Mouse (Mus musculus) forebrain, embryonic 12.5 days (tissue): Measurements from ENCODE around the gene Cldn15. TPM values are rescaled to one million over a fixed set of nuclear protein-coding genes. Genes with fewer than 3 reads are reported as not detected.
A peak's percentile ranks its signal among the peaks of the same experiment; 100 is the strongest.

Source experiments
- ATAC-seq: fragments of 200-750 bp; cut with Nextera tagmentation; 2 replicates; pipeline ENCODE4 v1.8.0; 2017; ENCODE audit warnings: moderate TSS enrichment; ENCODE audit not compliant: low FRiP score
- H3K27ac ChIP-seq: fragments of 300-500 bp; sonication (generic); 2 replicates; pipeline ENCODE4 v1.5.1; 2016; ENCODE audit warnings: mild to moderate bottlenecking
- H3K27me3 ChIP-seq: fragments of 300-500 bp; sonication (generic); 2 replicates; pipeline ENCODE4 v1.6.1; 2016; ENCODE audit warnings: mild to moderate bottlenecking
- H3K36me3 ChIP-seq: fragments of 300-500 bp; sonication (generic); replicated peaks from 2 replicates; pipeline ENCODE4 v1.6.1; 2016; ENCODE audit warnings: mild to moderate bottlenecking
- H3K4me1 ChIP-seq: fragments of 300-500 bp; sonication (generic); 2 replicates; pipeline ENCODE4 v1.6.1; 2016
- H3K4me2 ChIP-seq: fragments of 300-500 bp; sonication (generic); 2 replicates; pipeline ENCODE4 v1.6.1; 2016; ENCODE audit warnings: mild to moderate bottlenecking, moderate library complexity
- H3K4me3 ChIP-seq: fragments of 300-500 bp; sonication (generic); replicated peaks from 2 replicates; pipeline ENCODE4 v1.5.1; 2016; ENCODE audit warnings: mild to moderate bottlenecking
- H3K9ac ChIP-seq: fragments of 300-500 bp; sonication (generic); 2 replicates; pipeline ENCODE4 v1.6.1; 2016; ENCODE audit warnings: mild to moderate bottlenecking
- H3K9me3 ChIP-seq: fragments of 300-500 bp; sonication (generic); 2 replicates; pipeline ENCODE4 v1.6.1; 2016
- WGBS: fragments of 180-500 bp; shearing (Covaris S2); methylation state at CpG from one replicate; pipeline ENCODE4 v1.1.7; 2016; 5-methylcytosine and 5-hydroxymethylcytosine counted together
- polyA plus RNA-seq: library from polyadenylated mRNA; unstranded; fragments of >200 nt; fragmentation: Nextera tagmentation; extraction: Ambion mirVana; gene quantifications from 2 replicates; pipeline ENCODE4 v1.2.1, GENCODE M21; 2016

The Cldn15 gene
- polyA plus RNA-seq, result 0.27 and 0.50 TPM in 2 replicates

DNA sequence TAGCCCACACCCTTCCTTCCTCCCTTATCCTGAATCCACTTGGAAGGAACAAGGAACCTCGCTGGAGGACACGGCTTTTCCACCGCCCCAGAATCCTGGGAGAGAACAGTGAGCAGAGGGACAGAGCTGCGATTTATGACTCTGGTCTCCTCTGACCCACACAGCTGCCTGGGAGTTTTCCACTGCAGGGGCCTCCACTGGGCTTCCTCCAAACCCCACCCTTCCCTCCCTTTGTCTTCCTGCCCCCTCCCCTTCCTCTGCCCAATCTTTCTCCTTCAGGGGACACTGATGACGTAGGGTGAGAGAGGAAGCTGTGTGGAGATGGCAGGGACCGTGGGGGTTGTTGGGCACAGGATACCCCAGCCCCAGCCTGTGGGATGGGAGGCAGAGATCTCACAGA, at the start of gene Cldn15:
Cldn15 (plus strand) TSS at position 286 of the 400 bp plus-strand sequence.
- ATAC-seq, result no peak
- H3K9ac ChIP-seq, result no peak within 1 kb of the TSS
- no peak within 1 kb of the TSS for H3K4me3 ChIP-seq
- H3K4me1 ChIP-seq, result peaks cover 11% of the 10 kb centered on the region
- H3K4me2 ChIP-seq, result no peak within 1 kb of the TSS
- no peak within 1 kb of the TSS for H3K27ac ChIP-seq
- peaks cover 52% of the 10 kb centered on the region for H3K36me3 ChIP-seq
- H3K27me3 ChIP-seq, result no peaks in the 10 kb centered on the region
- WGBS, result 83% methylated on average over 6 of the region's 6 CpGs
- H3K9me3 ChIP-seq, result no peaks in the 10 kb centered on the region

DNA sequence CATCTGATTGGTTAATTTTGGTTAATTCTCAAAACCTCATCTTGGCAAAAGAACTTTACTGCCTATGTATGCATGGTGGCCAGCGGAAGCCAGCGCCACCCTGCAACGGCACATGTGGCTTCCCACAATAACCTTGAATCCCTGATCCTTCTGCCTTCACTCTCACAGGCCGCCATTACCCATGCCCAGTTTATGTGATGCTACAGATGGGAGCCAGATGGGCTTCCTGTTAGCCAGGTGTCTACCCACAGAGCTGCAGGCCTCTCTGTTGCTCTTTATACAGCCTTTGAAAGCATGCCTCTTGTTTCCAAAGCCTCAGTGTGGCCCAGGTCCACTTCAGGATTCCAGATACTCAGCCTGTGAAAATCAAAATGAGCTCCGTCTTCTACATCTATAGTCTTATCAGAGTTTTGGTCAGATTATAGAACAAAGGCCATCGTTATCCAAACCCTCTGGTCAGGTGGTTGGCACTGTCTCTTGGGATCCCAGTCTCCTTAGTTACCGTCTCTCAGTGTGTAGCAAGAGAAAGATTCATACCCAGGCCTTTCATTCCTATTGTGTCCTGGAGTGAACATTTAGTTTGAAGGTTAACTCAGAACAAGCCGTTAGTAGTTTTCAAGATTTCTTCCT, 48.7 kb upstream of the Cldn15 start:
- H3K4me2 ChIP-seq, result no peak overlapping the region
- WGBS, result 96% methylated on average over 8 of the region's 8 CpGs
- H3K9me3 ChIP-seq, result no peaks in the 10 kb centered on the region
- H3K27ac ChIP-seq, result no peak overlapping the region
- no peaks in the 10 kb centered on the region for H3K27me3 ChIP-seq
- no peak overlapping the region for H3K4me3 ChIP-seq
- H3K4me1 ChIP-seq, result peaks cover 7% of the 10 kb centered on the region
- peaks cover 17% of the 10 kb centered on the region for H3K36me3 ChIP-seq
- H3K9ac ChIP-seq, result no peak overlapping the region
- ATAC-seq, result no peak

DNA sequence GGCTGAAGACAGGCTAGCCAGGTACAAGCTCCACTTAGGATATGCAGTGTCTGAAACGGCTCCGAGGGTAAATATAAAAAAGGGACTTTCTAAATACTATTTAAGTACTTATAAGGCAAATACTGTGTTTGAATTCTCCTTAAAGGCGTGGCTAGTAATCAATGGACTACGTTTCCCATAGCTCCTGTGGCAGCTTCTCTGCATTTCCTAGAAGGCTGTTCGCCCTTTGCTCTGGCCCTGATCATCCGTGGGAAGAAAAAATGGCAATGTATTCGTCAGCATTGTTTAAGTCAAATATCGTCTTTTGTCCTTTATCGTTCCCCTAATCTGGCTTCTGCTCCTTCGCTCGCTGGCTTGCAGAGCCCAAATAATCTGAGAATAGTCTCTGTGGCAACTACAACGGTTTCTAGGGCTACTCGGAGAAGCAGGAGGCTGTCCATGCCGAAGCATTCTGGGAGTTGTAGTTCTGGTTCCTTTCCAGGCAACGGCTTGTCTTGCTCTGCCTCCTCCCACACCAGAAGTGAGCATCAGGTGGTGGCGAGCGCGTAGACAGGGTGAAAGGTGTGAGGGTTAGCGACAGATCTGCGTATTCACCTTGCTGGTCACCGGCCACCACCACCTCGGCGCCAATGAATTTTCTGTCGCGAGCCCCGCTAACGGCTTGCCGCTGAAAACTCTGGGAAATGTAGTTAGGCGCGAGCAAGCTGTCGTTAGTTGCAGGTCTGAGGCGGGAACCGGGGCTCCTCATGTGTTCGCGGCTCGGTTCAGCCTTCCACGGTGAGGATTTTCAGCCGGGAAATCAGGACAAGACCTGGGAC, 47.6 kb upstream of the Cldn15 start:
- Histone ChIP-seq H3K27ac (peak overlapping the region; percentile 42; the same call in 1 of the 2 replicates), H3K4me2 (peak overlapping the region; percentile 86), H3K9me3 (no peaks in the 10 kb centered on the region), H3K4me1 (peaks cover 7% of the 10 kb centered on the region), H3K4me3 (peak overlapping the region; percentile 59), H3K9ac (peak overlapping the region; percentile 71), H3K27me3 (no peaks in the 10 kb centered on the region), H3K36me3 (peaks cover 6% of the 10 kb centered on the region)
- peak; percentile 89 for ATAC-seq
- WGBS, result 3% methylated on average over 38 of the region's 38 CpGs

DNA sequence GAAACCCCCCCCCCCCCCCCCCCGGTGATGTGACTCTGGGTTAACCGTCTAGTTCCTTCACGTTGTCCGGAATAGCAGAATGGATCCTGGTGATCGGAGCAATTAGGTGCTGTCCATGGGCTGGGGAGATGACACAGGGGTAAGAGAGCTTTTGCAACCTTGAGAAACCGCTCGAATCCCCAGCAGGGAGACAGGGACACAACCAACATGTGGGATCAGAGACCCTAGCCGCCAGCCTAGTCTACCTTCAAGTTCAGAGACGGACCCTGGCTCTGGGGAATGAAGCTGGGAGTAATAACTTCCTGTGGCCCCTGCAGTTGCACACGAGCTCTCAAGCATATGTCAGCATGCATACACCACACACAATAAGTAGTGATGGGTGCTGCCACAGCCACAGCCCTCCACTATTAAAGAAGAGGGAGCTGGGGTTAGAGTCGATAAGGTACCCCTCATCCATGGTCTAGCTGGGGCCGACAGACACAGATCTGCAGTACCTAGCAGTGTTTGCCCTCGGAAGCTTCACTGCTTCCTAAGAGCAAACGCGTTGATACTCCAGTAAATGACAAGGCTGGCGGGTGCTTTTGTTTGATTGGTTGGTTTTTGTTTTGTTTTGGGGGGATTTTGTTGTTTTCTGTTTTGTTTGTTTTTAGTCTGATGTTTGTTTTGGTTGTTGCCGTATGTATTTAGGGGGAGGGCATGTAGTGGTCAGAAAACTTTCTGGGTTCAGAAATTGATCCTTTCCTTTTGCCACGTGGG, 46.7 kb upstream of the Cldn15 start:
- 23% methylated on average over 18 of the region's 18 CpGs for whole genome bisulfite sequencing
- Histone ChIP-seq H3K4me1 (peaks cover 7% of the 10 kb centered on the region), H3K27ac (no peak overlapping the region), H3K9me3 (no peaks in the 10 kb centered on the region), H3K9ac (peak overlapping the region; percentile 71), H3K4me2 (peak overlapping the region; percentile 86), H3K36me3 (peaks cover under 1% of the 10 kb centered on the region; the same call in 1 of the 2 replicates), H3K4me3 (peak overlapping the region; percentile 59), H3K27me3 (no peaks in the 10 kb centered on the region)
- peak; percentile 37; the same call in 1 of the 2 replicates for ATAC-seq

DNA sequence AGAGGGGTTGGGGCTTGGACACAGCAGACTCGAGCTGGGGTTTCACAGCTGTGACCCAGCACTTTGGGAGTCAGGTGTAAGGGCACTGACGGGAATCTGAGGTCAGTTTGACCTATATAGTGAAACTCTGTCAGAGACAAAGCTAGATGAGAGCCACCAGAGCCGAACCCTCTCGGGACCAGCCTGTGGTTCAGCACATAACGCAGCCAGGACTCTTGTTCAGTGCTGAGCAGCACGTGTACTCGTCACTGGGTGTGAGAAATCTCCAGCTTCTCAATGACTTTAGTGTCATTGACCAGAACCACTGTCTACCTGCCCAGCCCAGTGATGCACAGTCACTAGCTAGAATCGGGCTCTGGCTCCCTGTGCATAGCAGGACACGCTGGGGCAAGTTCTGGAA, 43.6 kb upstream of the Cldn15 start:
- H3K4me1 ChIP-seq, result peaks cover 7% of the 10 kb centered on the region
- 89% methylated on average over 9 of the region's 9 CpGs for WGBS
- H3K4me3 ChIP-seq, result no peak overlapping the region
- no peak for ATAC-seq
- no peak overlapping the region for H3K9ac ChIP-seq
- no peak overlapping the region for H3K4me2 ChIP-seq
- no peak overlapping the region for H3K27ac ChIP-seq
- H3K36me3 ChIP-seq, result no peaks in the 10 kb centered on the region
- no peaks in the 10 kb centered on the region for H3K9me3 ChIP-seq
- H3K27me3 ChIP-seq, result no peaks in the 10 kb centered on the region

DNA sequence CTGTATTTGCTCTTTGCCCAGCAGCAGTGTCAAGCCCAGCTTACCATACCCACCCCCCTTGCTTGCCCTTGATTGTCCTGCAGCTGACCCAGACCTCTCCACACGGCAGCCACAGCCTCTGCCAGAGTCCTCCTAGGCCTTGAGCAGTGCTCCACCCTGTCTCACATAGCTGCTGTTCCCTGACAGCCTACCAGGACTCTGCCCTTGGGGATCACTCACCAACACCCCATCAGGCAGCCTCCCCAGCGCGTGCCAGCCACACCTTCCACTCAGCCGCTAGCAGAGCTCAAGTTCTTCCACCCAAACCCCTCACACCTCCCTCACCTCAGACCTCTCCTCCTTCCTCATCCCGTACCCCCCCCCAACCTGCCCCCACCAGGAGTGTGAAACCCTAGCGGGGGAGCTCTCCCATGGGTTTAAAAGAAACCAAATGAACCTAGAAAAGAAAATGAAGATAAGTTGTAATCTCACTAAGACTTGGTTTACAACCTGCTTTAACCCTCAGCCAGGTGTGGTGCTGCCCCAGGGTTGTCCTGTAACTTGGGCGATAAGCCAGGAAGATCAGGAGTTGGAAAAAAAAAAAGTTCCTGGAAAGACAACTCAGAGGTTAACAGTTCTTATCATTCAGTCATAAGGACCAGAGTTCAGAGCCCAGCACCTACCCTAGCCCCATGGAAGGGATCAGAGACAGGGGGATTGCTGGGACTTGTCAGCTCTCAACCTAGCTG, 42.5 kb upstream of the Cldn15 start:
- Histone ChIP-seq H3K9ac (no peak overlapping the region), H3K36me3 (no peaks in the 10 kb centered on the region), H3K4me2 (no peak overlapping the region), H3K27ac (no peak overlapping the region), H3K27me3 (no peaks in the 10 kb centered on the region), H3K4me1 (peaks cover 7% of the 10 kb centered on the region), H3K9me3 (no peaks in the 10 kb centered on the region), H3K4me3 (no peak overlapping the region)
- no peak for ATAC-seq
- WGBS, result 86% methylated on average over 7 of the region's 7 CpGs

DNA sequence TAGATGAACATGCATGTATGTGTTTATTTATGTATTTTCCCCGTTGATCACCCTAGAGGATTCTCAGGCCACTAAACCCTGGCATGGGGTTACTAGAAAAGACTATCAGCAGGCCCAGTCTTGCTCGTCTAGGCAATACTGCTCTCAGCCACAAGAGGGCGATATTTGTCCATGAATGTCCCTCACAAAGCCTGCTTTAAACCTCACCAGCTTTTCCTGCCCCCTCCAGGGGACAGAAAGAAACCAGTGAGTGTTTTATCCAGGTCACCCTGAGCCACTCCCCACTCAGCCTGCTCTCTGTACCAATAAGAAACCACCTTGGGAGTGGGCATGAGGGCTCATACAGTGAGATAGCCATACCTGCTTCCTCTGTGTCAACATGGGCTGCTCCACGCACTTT, 37.3 kb upstream of the Cldn15 start:
- H3K27ac ChIP-seq, result no peak overlapping the region

DNA sequence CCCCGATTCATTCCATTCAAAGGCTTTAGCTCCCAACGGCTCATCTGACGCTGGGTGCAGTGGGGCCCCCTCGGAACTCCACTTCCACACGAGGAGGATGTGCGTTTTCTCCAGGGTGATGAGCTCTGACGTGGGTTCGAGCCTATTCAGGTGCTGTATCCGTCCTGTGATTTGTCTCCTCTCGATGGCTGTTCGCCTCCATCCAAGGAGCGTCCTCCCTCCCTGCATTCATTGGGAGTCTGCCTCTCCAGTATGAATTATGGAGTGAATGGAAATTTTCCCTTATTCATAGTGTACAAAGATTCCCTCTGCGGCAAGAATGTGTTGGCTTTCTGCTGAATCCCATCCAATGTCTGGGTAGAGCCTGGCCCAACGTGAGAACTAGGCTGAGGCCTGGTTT, 34.5 kb upstream of the Cldn15 start:
- H3K9ac ChIP-seq, result no peak overlapping the region
- H3K36me3 ChIP-seq, result no peaks in the 10 kb centered on the region; the same call in 1 of the 2 replicates
- WGBS, result 89% methylated on average over 14 of the region's 14 CpGs
- H3K27ac ChIP-seq, result no peak overlapping the region
- H3K4me1 ChIP-seq, result peaks cover 4% of the 10 kb centered on the region; the same call in 1 of the 2 replicates
- H3K4me2 ChIP-seq, result no peak overlapping the region
- ATAC-seq, result no peak
- no peaks in the 10 kb centered on the region for H3K9me3 ChIP-seq
- no peak overlapping the region for H3K4me3 ChIP-seq
- H3K27me3 ChIP-seq, result no peaks in the 10 kb centered on the region

More for the DNA sequence above, 37.3 kb upstream of the Cldn15 start:
- H3K4me3 ChIP-seq, result no peak overlapping the region
- H3K4me2 ChIP-seq, result no peak overlapping the region
- no peaks in the 10 kb centered on the region; the same call in 1 of the 2 replicates for H3K36me3 ChIP-seq
- H3K4me1 ChIP-seq, result peaks cover 4% of the 10 kb centered on the region; the same call in 1 of the 2 replicates
- H3K9me3 ChIP-seq, result no peaks in the 10 kb centered on the region
- H3K9ac ChIP-seq, result no peak overlapping the region
- H3K27me3 ChIP-seq, result no peaks in the 10 kb centered on the region
- peak; percentile 61; the same call in 1 of the 2 replicates for ATAC-seq
- whole genome bisulfite sequencing, result 22% methylated on average over 4 of the region's 4 CpGs

DNA sequence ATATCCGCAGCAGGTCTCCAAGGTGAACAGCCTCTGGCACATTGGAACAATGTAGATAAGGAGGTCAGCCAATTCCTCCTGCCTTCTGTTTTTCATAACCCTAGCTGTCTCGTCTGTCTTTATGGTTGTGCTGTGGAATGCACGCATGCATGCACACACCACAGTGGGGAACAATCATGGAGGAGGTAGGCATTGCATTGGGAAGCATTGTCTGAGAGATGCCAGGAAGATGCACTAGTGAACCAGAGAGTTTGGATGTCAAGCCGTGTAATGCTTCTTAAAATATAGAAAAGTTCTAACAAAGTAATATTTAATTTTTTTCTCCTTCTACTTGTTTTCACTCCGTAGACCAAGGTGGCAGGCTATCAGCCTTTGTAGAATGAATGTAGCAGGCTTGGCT, 33.5 kb upstream of the Cldn15 start:
- no peak for ATAC-seq
- Histone ChIP-seq H3K9ac (no peak overlapping the region), H3K4me3 (no peak overlapping the region), H3K27me3 (no peaks in the 10 kb centered on the region), H3K36me3 (no peaks in the 10 kb centered on the region; the same call in 1 of the 2 replicates), H3K27ac (no peak overlapping the region), H3K9me3 (no peaks in the 10 kb centered on the region), H3K4me1 (peaks cover 4% of the 10 kb centered on the region; the same call in 1 of the 2 replicates), H3K4me2 (no peak overlapping the region)
- WGBS, result 87% methylated on average over 5 of the region's 5 CpGs

DNA sequence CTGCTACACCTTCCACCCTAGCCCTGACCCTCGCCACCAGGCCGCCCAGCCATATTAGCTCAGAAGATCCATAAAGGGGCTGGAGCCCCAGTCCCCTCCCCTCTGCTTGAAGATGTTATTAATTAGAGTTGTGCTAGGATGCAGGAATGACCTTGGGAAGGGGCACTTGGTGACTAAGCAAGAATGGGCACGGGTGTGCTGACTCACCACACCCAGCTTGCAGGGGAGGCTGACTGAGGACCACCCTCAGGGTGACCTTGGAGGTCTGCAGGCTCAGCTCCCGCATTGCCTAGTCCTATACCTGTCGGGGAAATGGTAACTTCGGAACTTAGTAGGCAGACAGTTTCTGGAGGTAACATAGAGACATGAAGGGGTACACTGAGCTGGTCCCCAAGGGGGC, 32.5 kb upstream of the Cldn15 start:
- Histone ChIP-seq H3K4me1 (peaks cover 4% of the 10 kb centered on the region; the same call in 1 of the 2 replicates), H3K36me3 (no peaks in the 10 kb centered on the region; the same call in 1 of the 2 replicates), H3K4me2 (no peak overlapping the region), H3K9ac (no peak overlapping the region), H3K9me3 (no peaks in the 10 kb centered on the region), H3K4me3 (no peak overlapping the region), H3K27me3 (no peaks in the 10 kb centered on the region), H3K27ac (no peak overlapping the region)
- no peak for ATAC-seq
- 91% methylated on average over 6 of the region's 6 CpGs for WGBS

DNA sequence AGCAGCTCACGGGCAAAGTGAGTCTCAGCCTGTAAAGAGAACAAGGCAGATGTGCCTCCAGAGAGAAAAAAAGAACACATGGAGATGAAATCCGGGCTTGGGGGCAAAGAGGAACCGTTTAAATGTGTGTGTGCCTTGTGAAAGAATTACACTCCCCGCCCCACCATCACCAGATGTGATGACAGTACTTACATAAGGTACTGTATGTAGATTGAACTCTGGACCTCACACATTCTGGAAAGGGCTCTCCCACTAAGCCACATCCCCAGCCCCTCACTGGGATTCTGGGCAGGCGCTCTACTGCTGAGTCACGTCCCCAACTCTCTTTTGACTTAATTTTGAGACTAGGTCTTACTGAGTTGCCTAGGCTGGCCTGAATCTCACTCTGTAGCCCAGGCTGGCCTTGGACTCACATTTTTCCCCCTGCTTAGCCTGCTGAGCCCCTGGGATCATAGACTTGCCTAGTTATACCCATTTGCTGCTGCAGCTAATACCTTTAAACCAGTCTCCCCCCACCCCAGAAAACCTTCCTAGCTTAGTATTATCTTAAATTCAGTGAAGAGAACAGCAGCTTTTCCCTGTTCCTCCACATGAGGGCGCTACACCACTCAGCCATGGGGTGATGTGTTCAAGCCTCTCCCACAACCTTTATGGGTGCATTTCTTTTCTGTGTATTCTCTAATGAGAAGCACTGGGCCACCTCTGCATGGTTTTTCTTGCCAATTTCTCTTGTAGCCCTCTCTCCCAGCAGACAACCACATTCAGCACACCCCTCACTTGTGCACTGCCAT, 30.3 kb upstream of the Cldn15 start:
- H3K4me1 ChIP-seq, result no peaks in the 10 kb centered on the region
- H3K4me3 ChIP-seq, result no peak overlapping the region
- no peak overlapping the region for H3K9ac ChIP-seq
- no peak for ATAC-seq
- no peaks in the 10 kb centered on the region for H3K36me3 ChIP-seq
- 72% methylated on average over 7 of the region's 7 CpGs for WGBS
- no peaks in the 10 kb centered on the region for H3K27me3 ChIP-seq
- H3K27ac ChIP-seq, result no peak overlapping the region
- no peaks in the 10 kb centered on the region for H3K9me3 ChIP-seq
- H3K4me2 ChIP-seq, result no peak overlapping the region
